Mouse (Mus musculus) hindbrain, embryonic 13.5 days (tissue): ENCODE data around the gene Inpp5e. TPM values are rescaled to one million over a fixed set of nuclear protein-coding genes. Genes with fewer than 3 reads are reported as not detected.

Experiments used
- ATAC-seq: fragments of 200-750 bp; cut with Nextera tagmentation; 2 replicates; pipeline ENCODE4 v1.8.0; 2017; ENCODE audit warnings: moderate TSS enrichment; ENCODE audit not compliant: low FRiP score
- H3K27ac ChIP-seq: fragments of 300-500 bp; sonication (generic); 2 replicates; pipeline ENCODE4 v1.5.1; 2015; ENCODE audit warnings: inconsistent platforms, mild to moderate bottlenecking, moderate library complexity
- H3K27me3 ChIP-seq: fragments of 300-500 bp; sonication (generic); 2 replicates; pipeline ENCODE4 v1.6.1; 2015; ENCODE audit warnings: mild to moderate bottlenecking, inconsistent platforms
- H3K36me3 ChIP-seq: fragments of 300-500 bp; sonication (generic); 2 replicates; pipeline ENCODE4 v1.6.1; 2015; ENCODE audit warnings: mild to moderate bottlenecking, inconsistent platforms
- H3K4me1 ChIP-seq: fragments of 300-500 bp; sonication (generic); replicated peaks from 2 replicates; pipeline ENCODE4 v1.6.1; 2015; ENCODE audit warnings: inconsistent platforms
- H3K4me2 ChIP-seq: fragments of 300-500 bp; sonication (generic); 2 replicates; pipeline ENCODE4 v1.6.1; 2015; ENCODE audit warnings: inconsistent platforms, mild to moderate bottlenecking, moderate library complexity
- H3K4me3 ChIP-seq: fragments of 300-500 bp; sonication (generic); 2 replicates; pipeline ENCODE4 v1.5.1; 2015; ENCODE audit warnings: mild to moderate bottlenecking, inconsistent platforms
- H3K9ac ChIP-seq: fragments of 300-500 bp; sonication (generic); 2 replicates; pipeline ENCODE4 v1.6.1; 2015; ENCODE audit warnings: mild to moderate bottlenecking, inconsistent platforms
- H3K9me3 ChIP-seq: fragments of 300-500 bp; sonication (generic); 2 replicates; pipeline ENCODE4 v1.6.1; 2016; ENCODE audit warnings: inconsistent platforms
- WGBS: fragments of 180-500 bp; shearing (Covaris S2); methylation state at CpG from one replicate; pipeline ENCODE4 v1.1.7; 2015; 5-methylcytosine and 5-hydroxymethylcytosine counted together
- polyA plus RNA-seq: library from polyadenylated mRNA; unstranded; fragments of >200 nt; fragmentation: Nextera tagmentation; extraction: Ambion mirVana; gene quantifications from 2 replicates; pipeline ENCODE4 v1.2.1, GENCODE M21; 2015

Gene Inpp5e
- 24.9 and 27.0 TPM in 2 replicates for polyA plus RNA-seq

GRCm38 (mm10) chr2:26408515-26409356 is at the start of gene Inpp5e:
TSS of gene Inpp5e (minus strand) at chr2:26409203.
- under 1% methylated on average over 55 of the region's 57 CpGs for WGBS
- ATAC-seq = peak; percentile 93
- Histone ChIP-seq H3K4me3 (peak within 1 kb of the TSS; percentile 93), H3K9me3 (no peaks in the 10 kb centered on the region), H3K4me1 (peaks cover 45% of the 10 kb centered on the region), H3K36me3 (peaks cover 42% of the 10 kb centered on the region), H3K27me3 (no peaks in the 10 kb centered on the region), H3K4me2 (peak within 1 kb of the TSS; percentile 98), H3K9ac (peak within 1 kb of the TSS; percentile 96), H3K27ac (peak within 1 kb of the TSS; percentile 86)

- ATAC-seq = no peak
- Histone ChIP-seq H3K27me3 (no peaks in the 10 kb centered on the region), H3K27ac (peak overlapping the region; percentile 50; the same call in 1 of the 2 replicates), H3K36me3 (peaks cover 46% of the 10 kb centered on the region), H3K4me2 (no peak overlapping the region), H3K9me3 (no peaks in the 10 kb centered on the region), H3K9ac (no peak overlapping the region), H3K4me1 (peaks cover 23% of the 10 kb centered on the region), H3K4me3 (no peak overlapping the region)
- 49% methylated on average over 7 of the region's 7 CpGs for WGBS
These were observed 49.6 kb upstream of the Inpp5e start for GRCm38 (mm10) chr2:26458402-26459124.

GRCm38 (mm10) chr2:26449121-26450060 is 40.4 kb upstream of the Inpp5e start:
- Histone ChIP-seq H3K27ac (peak overlapping the region; percentile 45; the same call in 1 of the 2 replicates), H3K4me3 (no peak overlapping the region), H3K4me1 (peaks cover 35% of the 10 kb centered on the region), H3K9me3 (no peaks in the 10 kb centered on the region), H3K9ac (peak overlapping the region; percentile 56), H3K36me3 (peaks cover 3% of the 10 kb centered on the region; the same call in 1 of the 2 replicates), H3K4me2 (no peak overlapping the region), H3K27me3 (no peaks in the 10 kb centered on the region)
- 20% methylated on average over 5 of the region's 5 CpGs for WGBS
- no peak for ATAC-seq

- Histone ChIP-seq H3K4me1 (peaks cover 52% of the 10 kb centered on the region), H3K9ac (peak overlapping the region; percentile 80), H3K4me3 (no peak overlapping the region), H3K9me3 (no peaks in the 10 kb centered on the region), H3K27me3 (no peaks in the 10 kb centered on the region), H3K4me2 (no peak overlapping the region), H3K27ac (no peak overlapping the region), H3K36me3 (no peaks in the 10 kb centered on the region)
- no peak for ATAC-seq
- WGBS = 71% methylated on average over 1 of the region's 1 CpGs
These were observed 38.4 kb upstream of the Inpp5e start for GRCm38 (mm10) chr2:26447451-26447850.

- WGBS = 78% methylated on average over 4 of the region's 4 CpGs
- H3K27me3 ChIP-seq = no peaks in the 10 kb centered on the region
- ATAC-seq = no peak
- H3K4me1 ChIP-seq = peaks cover 52% of the 10 kb centered on the region
- peak overlapping the region; percentile 80 for H3K9ac ChIP-seq
- peak overlapping the region; percentile 71 for H3K4me3 ChIP-seq
- peak overlapping the region; percentile 94 for H3K4me2 ChIP-seq
- H3K27ac ChIP-seq = peak overlapping the region; percentile 93; the same call in 1 of the 2 replicates
- H3K9me3 ChIP-seq = no peaks in the 10 kb centered on the region
- H3K36me3 ChIP-seq = peaks cover 1% of the 10 kb centered on the region
These were observed 37.7 kb upstream of the Inpp5e start for GRCm38 (mm10) chr2:26446671-26447070.

GRCm38 (mm10) chr2:26445666-26446445 is 36.9 kb upstream of the Inpp5e start:
- peaks cover 9% of the 10 kb centered on the region for H3K36me3 ChIP-seq
- peak; percentile 93 for ATAC-seq
- H3K27ac ChIP-seq = peak overlapping the region; percentile 93
- H3K9ac ChIP-seq = peak overlapping the region; percentile 80
- H3K4me1 ChIP-seq = peaks cover 52% of the 10 kb centered on the region
- H3K27me3 ChIP-seq = no peaks in the 10 kb centered on the region
- no peaks in the 10 kb centered on the region for H3K9me3 ChIP-seq
- peak overlapping the region; percentile 71 for H3K4me3 ChIP-seq
- WGBS = under 1% methylated on average over 44 of the region's 44 CpGs
- peak overlapping the region; percentile 94 for H3K4me2 ChIP-seq

GRCm38 (mm10) chr2:26444946-26445665 is 36.1 kb upstream of the Inpp5e start, which contains the start of gene Sec16a:
TSS of gene Sec16a (minus strand) at chr2:26445216.
- peak; percentile 93 for ATAC-seq
- H3K4me3 ChIP-seq = peak within 1 kb of the TSS; percentile 71
- H3K36me3 ChIP-seq = peaks cover 17% of the 10 kb centered on the region
- H3K4me1 ChIP-seq = peaks cover 52% of the 10 kb centered on the region
- H3K27ac ChIP-seq = peak within 1 kb of the TSS; percentile 93
- under 1% methylated on average over 53 of the region's 61 CpGs for WGBS
- no peaks in the 10 kb centered on the region for H3K9me3 ChIP-seq
- H3K9ac ChIP-seq = peak within 1 kb of the TSS; percentile 88
- peak within 1 kb of the TSS; percentile 94 for H3K4me2 ChIP-seq
- H3K27me3 ChIP-seq = no peaks in the 10 kb centered on the region

- H3K27me3 ChIP-seq = no peaks in the 10 kb centered on the region
- WGBS = 6% methylated on average over 15 of the region's 15 CpGs
- ATAC-seq = no peak
These were observed 35.4 kb upstream of the Inpp5e start for GRCm38 (mm10) chr2:26444368-26444767.

GRCm38 (mm10) chr2:26443876-26444275 is 34.9 kb upstream of the Inpp5e start:
- 68% methylated on average over 3 of the region's 3 CpGs for WGBS
- no peaks in the 10 kb centered on the region for H3K9me3 ChIP-seq
- ATAC-seq = no peak
- H3K4me2 ChIP-seq = peak overlapping the region; percentile 66
- peaks cover 29% of the 10 kb centered on the region for H3K36me3 ChIP-seq
- H3K9ac ChIP-seq = peak overlapping the region; percentile 88
- no peak overlapping the region for H3K27ac ChIP-seq
- H3K4me3 ChIP-seq = peak overlapping the region; percentile 71
- H3K27me3 ChIP-seq = no peaks in the 10 kb centered on the region
- H3K4me1 ChIP-seq = peaks cover 41% of the 10 kb centered on the region

More at GRCm38 (mm10) chr2:26444368-26444767, 35.4 kb upstream of the Inpp5e start:
- Histone ChIP-seq H3K4me2 (peak overlapping the region; percentile 66), H3K27ac (peak overlapping the region; percentile 93), H3K4me3 (peak overlapping the region; percentile 71), H3K9me3 (no peaks in the 10 kb centered on the region), H3K4me1 (peaks cover 45% of the 10 kb centered on the region), H3K36me3 (peaks cover 24% of the 10 kb centered on the region), H3K9ac (peak overlapping the region; percentile 88)

GRCm38 (mm10) chr2:26442843-26443242 is 33.8 kb upstream of the Inpp5e start:
- WGBS = 59% methylated on average over 1 of the region's 1 CpGs
- Histone ChIP-seq H3K27me3 (no peaks in the 10 kb centered on the region), H3K36me3 (peaks cover 39% of the 10 kb centered on the region), H3K27ac (no peak overlapping the region), H3K4me1 (peaks cover 46% of the 10 kb centered on the region), H3K4me2 (peak overlapping the region; percentile 66; the same call in 1 of the 2 replicates), H3K9me3 (no peaks in the 10 kb centered on the region), H3K9ac (0 out of 2 replicates have a peak overlapping the region, but pooled peaks have one; percentile 35), H3K4me3 (no peak overlapping the region)
- ATAC-seq = no peak
